Mouse (Mus musculus): ENCODE measurements around the gene A2ml1. TPM values are rescaled to one million over a fixed set of nuclear protein-coding genes. Genes with fewer than 3 reads are reported as not detected.

The A2ml1 gene
- polyA plus RNA-seq, 1 experiment from 2014 or later: 4.8 TPM

GRCm38 (mm10) chr6:128602463-128603201, 21.2 kb upstream of the A2ml1 start:
- Histone ChIP-seq H3K4me2 (ENCODE audit: low read depth, low read length) (no peak overlapping the region), H3K9me3 (ENCODE audit: control insufficient read depth, low read length) (no peaks in the 10 kb centered on the region), H3K27ac (replicated peaks; ENCODE audit: low read depth, low read length) (no peak overlapping the region), H3K4me1 (ENCODE audit: control insufficient read depth, insufficient read depth, low read length) (no peaks in the 10 kb centered on the region), H3K9ac (ENCODE audit: low read depth, low read length) (no peak overlapping the region), H3K36me3 (ENCODE audit: control insufficient read depth, insufficient read depth, low read length) (no peaks in the 10 kb centered on the region), H3K4me3 (ENCODE audit: low read depth, low read length) (no peak overlapping the region), H3K27me3 (replicated peaks; ENCODE audit: control insufficient read depth, insufficient read depth, low read length) (no peaks in the 10 kb centered on the region)
- ATAC-seq (ENCODE audit: low read depth) (no peak), DNase-seq (ENCODE audit: low spot score) (no peak)
- whole genome bisulfite sequencing: 60% methylated on average over 10 of the region's 10 CpGs

DNA sequence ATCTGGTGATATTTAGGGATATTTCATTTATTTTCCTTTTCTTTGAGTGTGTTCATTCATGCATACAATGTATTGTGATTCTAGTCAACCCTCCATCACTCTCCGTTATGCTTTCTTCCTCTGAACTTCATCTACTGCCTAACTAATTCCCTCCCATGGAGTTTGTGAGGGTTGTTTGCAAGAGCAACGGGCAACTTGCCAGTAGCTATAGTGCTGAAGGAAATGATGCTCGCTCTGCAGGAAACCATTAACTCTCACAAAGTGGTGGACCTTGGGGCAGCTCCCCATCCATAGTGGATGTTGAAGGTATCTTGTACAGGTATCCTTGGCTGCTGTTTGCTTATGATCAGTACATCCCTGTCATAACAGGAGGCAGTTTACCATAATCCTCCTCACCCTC, 20.6 kb upstream of the A2ml1 start:
- H3K4me2 ChIP-seq (ENCODE audit: low read depth, low read length): no peak overlapping the region
- no peak for ATAC-seq (ENCODE audit: low read depth)
- no peaks in the 10 kb centered on the region for H3K27me3 ChIP-seq (replicated peaks; ENCODE audit: control insufficient read depth, insufficient read depth, low read length)
- no peaks in the 10 kb centered on the region for H3K9me3 ChIP-seq (ENCODE audit: control insufficient read depth, low read length)
- WGBS: 40% methylated on average over 3 of the region's 3 CpGs
- no peaks in the 10 kb centered on the region for H3K4me1 ChIP-seq (ENCODE audit: control insufficient read depth, insufficient read depth, low read length)
- H3K4me3 ChIP-seq (ENCODE audit: low read depth, low read length): no peak overlapping the region
- no peak overlapping the region for H3K27ac ChIP-seq (replicated peaks; ENCODE audit: low read depth, low read length)
- H3K9ac ChIP-seq (ENCODE audit: low read depth, low read length): no peak overlapping the region
- DNase-seq (ENCODE audit: low spot score): peak; percentile 45
- H3K36me3 ChIP-seq (ENCODE audit: control insufficient read depth, insufficient read depth, low read length): no peaks in the 10 kb centered on the region

- Histone ChIP-seq H3K9ac (ENCODE audit: low read depth, low read length) (no peak overlapping the region), H3K9me3 (ENCODE audit: control insufficient read depth, low read length) (no peaks in the 10 kb centered on the region), H3K4me1 (ENCODE audit: control insufficient read depth, insufficient read depth, low read length) (peaks cover 3% of the 10 kb centered on the region; the same call in 1 of the 2 replicates), H3K4me3 (ENCODE audit: low read depth, low read length) (no peak overlapping the region), H3K4me2 (ENCODE audit: low read depth, low read length) (no peak overlapping the region), H3K27ac (replicated peaks; ENCODE audit: low read depth, low read length) (no peak overlapping the region), H3K36me3 (ENCODE audit: control insufficient read depth, insufficient read depth, low read length) (no peaks in the 10 kb centered on the region), H3K27me3 (replicated peaks; ENCODE audit: control insufficient read depth, insufficient read depth, low read length) (no peaks in the 10 kb centered on the region)
- no peak for DNase-seq (ENCODE audit: low spot score)
- WGBS: 64% methylated on average over 4 of the region's 4 CpGs
- ATAC-seq (ENCODE audit: low read depth): no peak
Measured at GRCm38 (mm10) chr6:128599555-128599954, 18.1 kb upstream of the A2ml1 start.

GRCm38 (mm10) chr6:128598256-128599047, 17.0 kb upstream of the A2ml1 start:
- no peak overlapping the region for H3K4me3 ChIP-seq (ENCODE audit: low read depth, low read length)
- no peak overlapping the region for H3K9ac ChIP-seq (ENCODE audit: low read depth, low read length)
- ATAC-seq (ENCODE audit: low read depth) (no peak), DNase-seq (ENCODE audit: low spot score) (no peak)
- no peak overlapping the region for H3K4me2 ChIP-seq (ENCODE audit: low read depth, low read length)
- 57% methylated on average over 2 of the region's 2 CpGs for WGBS
- H3K27ac ChIP-seq (replicated peaks; ENCODE audit: low read depth, low read length): no peak overlapping the region
- H3K27me3 ChIP-seq (replicated peaks; ENCODE audit: control insufficient read depth, insufficient read depth, low read length): no peaks in the 10 kb centered on the region
- H3K9me3 ChIP-seq (ENCODE audit: control insufficient read depth, low read length): no peaks in the 10 kb centered on the region
- no peaks in the 10 kb centered on the region for H3K36me3 ChIP-seq (ENCODE audit: control insufficient read depth, insufficient read depth, low read length)
- H3K4me1 ChIP-seq (ENCODE audit: control insufficient read depth, insufficient read depth, low read length): peaks cover 3% of the 10 kb centered on the region; the same call in 1 of the 2 replicates

DNA sequence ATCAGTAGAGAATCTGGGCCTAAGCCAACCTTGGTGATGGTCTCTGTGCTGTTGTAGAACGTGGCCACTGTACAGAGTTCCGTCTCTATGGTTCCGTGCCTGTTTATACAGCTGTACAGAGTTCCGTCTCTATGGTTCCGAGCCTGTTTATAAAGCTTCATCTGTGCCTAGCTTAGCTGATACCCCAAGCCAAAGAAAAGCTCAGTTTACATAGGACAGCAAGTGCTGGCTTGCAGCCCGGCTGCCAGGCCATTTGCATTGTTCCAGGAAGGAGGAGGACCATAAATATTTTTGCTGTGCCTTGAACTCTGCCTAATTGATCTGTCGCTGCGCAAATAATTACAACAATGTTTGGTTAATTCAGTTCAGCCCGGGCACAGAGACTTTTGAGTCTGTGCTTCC, 15.7 kb upstream of the A2ml1 start:
- H3K27me3 ChIP-seq (replicated peaks; ENCODE audit: control insufficient read depth, insufficient read depth, low read length): no peaks in the 10 kb centered on the region
- peak overlapping the region; percentile 35 for H3K4me3 ChIP-seq (ENCODE audit: low read depth, low read length)
- peak; percentile 94 for DNase-seq (ENCODE audit: low spot score)
- no peaks in the 10 kb centered on the region for H3K36me3 ChIP-seq (ENCODE audit: control insufficient read depth, insufficient read depth, low read length)
- peak; percentile 97 for ATAC-seq (ENCODE audit: low read depth)
- peak overlapping the region; percentile 55 for H3K4me2 ChIP-seq (ENCODE audit: low read depth, low read length)
- H3K27ac ChIP-seq (replicated peaks; ENCODE audit: low read depth, low read length): peak overlapping the region; percentile 54
- H3K9ac ChIP-seq (ENCODE audit: low read depth, low read length): peak overlapping the region; percentile 46; the same call in 1 of the 2 replicates
- H3K9me3 ChIP-seq (ENCODE audit: control insufficient read depth, low read length): no peaks in the 10 kb centered on the region
- H3K4me1 ChIP-seq (ENCODE audit: control insufficient read depth, insufficient read depth, low read length): peaks cover 3% of the 10 kb centered on the region; the same call in 1 of the 2 replicates
- 13% methylated on average over 9 of the region's 9 CpGs for WGBS

GRCm38 (mm10) chr6:128594651-128595050, 13.2 kb upstream of the A2ml1 start:
- ATAC-seq (ENCODE audit: low read depth) (no peak), DNase-seq (ENCODE audit: low spot score) (no peak)
- no peaks in the 10 kb centered on the region for H3K36me3 ChIP-seq (ENCODE audit: control insufficient read depth, insufficient read depth, low read length)
- peaks cover 3% of the 10 kb centered on the region; the same call in 1 of the 2 replicates for H3K4me1 ChIP-seq (ENCODE audit: control insufficient read depth, insufficient read depth, low read length)
- H3K27ac ChIP-seq (replicated peaks; ENCODE audit: low read depth, low read length): no peak overlapping the region
- H3K9ac ChIP-seq (ENCODE audit: low read depth, low read length): no peak overlapping the region
- H3K27me3 ChIP-seq (replicated peaks; ENCODE audit: control insufficient read depth, insufficient read depth, low read length): no peaks in the 10 kb centered on the region
- no peak overlapping the region for H3K4me3 ChIP-seq (ENCODE audit: low read depth, low read length)
- H3K9me3 ChIP-seq (ENCODE audit: control insufficient read depth, low read length): no peaks in the 10 kb centered on the region
- WGBS: 87% methylated on average over 9 of the region's 9 CpGs
- H3K4me2 ChIP-seq (ENCODE audit: low read depth, low read length): no peak overlapping the region

- ATAC-seq (ENCODE audit: low read depth): no peak
- no peak overlapping the region for H3K9ac ChIP-seq (ENCODE audit: low read depth, low read length)
- H3K4me1 ChIP-seq (ENCODE audit: control insufficient read depth, insufficient read depth, low read length): no peaks in the 10 kb centered on the region
- WGBS: 40% methylated on average over 4 of the region's 4 CpGs
- no peak overlapping the region for H3K27ac ChIP-seq (replicated peaks; ENCODE audit: low read depth, low read length)
- peak; percentile 22 for DNase-seq (ENCODE audit: low spot score)
- H3K4me3 ChIP-seq (ENCODE audit: low read depth, low read length): no peak overlapping the region
- no peaks in the 10 kb centered on the region for H3K27me3 ChIP-seq (replicated peaks; ENCODE audit: control insufficient read depth, insufficient read depth, low read length)
- H3K4me2 ChIP-seq (ENCODE audit: low read depth, low read length): no peak overlapping the region
- no peaks in the 10 kb centered on the region for H3K9me3 ChIP-seq (ENCODE audit: control insufficient read depth, low read length)
- H3K36me3 ChIP-seq (ENCODE audit: control insufficient read depth, insufficient read depth, low read length): no peaks in the 10 kb centered on the region
Measured at GRCm38 (mm10) chr6:128589426-128589825, 8.0 kb upstream of the A2ml1 start.

GRCm38 (mm10) chr6:128587619-128588018, 6.2 kb upstream of the A2ml1 start:
- H3K9ac ChIP-seq (ENCODE audit: low read depth, low read length): no peak overlapping the region
- no peaks in the 10 kb centered on the region for H3K4me1 ChIP-seq (ENCODE audit: control insufficient read depth, insufficient read depth, low read length)
- DNase-seq (ENCODE audit: low spot score): no peak
- no peak for ATAC-seq (ENCODE audit: low read depth)
- H3K9me3 ChIP-seq (ENCODE audit: control insufficient read depth, low read length): no peaks in the 10 kb centered on the region
- no peak overlapping the region for H3K4me2 ChIP-seq (ENCODE audit: low read depth, low read length)
- 72% methylated on average over 6 of the region's 6 CpGs for WGBS
- no peak overlapping the region for H3K4me3 ChIP-seq (ENCODE audit: low read depth, low read length)
- no peak overlapping the region for H3K27ac ChIP-seq (replicated peaks; ENCODE audit: low read depth, low read length)
- no peaks in the 10 kb centered on the region for H3K27me3 ChIP-seq (replicated peaks; ENCODE audit: control insufficient read depth, insufficient read depth, low read length)
- H3K36me3 ChIP-seq (ENCODE audit: control insufficient read depth, insufficient read depth, low read length): no peaks in the 10 kb centered on the region
